Mouse (Mus musculus) brain, embryonic 14.5 days (tissue): Measurements from ENCODE around the gene Ces2h.

Source experiments
- CTCF ChIP-seq: fragments of 200-500 bp; IDR thresholded peaks from 2 replicates; pipeline ENCODE4 v1.5.1; 2012; ENCODE audit warnings: inconsistent platforms, mild to moderate bottlenecking, moderate library complexity, borderline replicate concordance; ENCODE audit not compliant: insufficient read depth, insufficient read length; ENCODE audit errors: extremely low read depth
- POLR2A ChIP-seq: fragments of 200-500 bp; IDR thresholded peaks from 2 replicates; pipeline ENCODE4 v1.6.1; 2012; ENCODE audit warnings: mild to moderate bottlenecking, inconsistent platforms, borderline replicate concordance; ENCODE audit not compliant: poor library complexity, insufficient read depth, insufficient read length, severe bottlenecking; ENCODE audit errors: extremely low read depth

GRCm38 (mm10) chr8:105056211-105056610 lies 55.6 kb downstream of the Ces2h start:
- TF ChIP-seq POLR2A (no peak), CTCF (no peak)
